Mouse (Mus musculus) mature B cell (primary cell): ENCODE measurements around the gene Tmem238l.

Experiments
- in situ Hi-C: fragments of 300-500 bp; cut with MboI; formaldehyde crosslinking; loops from 2 replicates; pipeline ENCODE4 v1.14.3; 2019

Gene Tmem238l

DNA sequence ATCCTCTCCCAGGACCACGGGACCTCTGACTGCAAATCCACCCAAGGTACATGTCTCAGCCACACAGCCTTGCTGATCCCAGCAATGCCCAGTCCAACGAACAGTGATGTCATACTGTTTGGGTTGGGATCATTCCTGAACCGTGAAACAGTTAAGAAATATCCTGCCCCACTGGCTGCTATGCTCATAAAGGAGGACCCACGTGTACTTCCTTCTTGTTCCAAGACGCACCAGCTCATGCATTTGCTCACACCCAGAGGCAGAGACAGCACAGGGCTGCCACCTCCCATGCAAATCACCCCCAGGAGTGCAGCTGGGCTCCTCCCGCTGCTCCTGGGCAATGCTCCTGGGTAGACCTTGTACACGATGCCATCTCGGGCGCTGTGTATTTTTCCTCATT lies at the start of gene Tmem238l:
TSS of gene Tmem238l (plus strand) at position 336 of the 400 bp plus-strand sequence.
- in situ Hi-C loops: no loop called here

DNA sequence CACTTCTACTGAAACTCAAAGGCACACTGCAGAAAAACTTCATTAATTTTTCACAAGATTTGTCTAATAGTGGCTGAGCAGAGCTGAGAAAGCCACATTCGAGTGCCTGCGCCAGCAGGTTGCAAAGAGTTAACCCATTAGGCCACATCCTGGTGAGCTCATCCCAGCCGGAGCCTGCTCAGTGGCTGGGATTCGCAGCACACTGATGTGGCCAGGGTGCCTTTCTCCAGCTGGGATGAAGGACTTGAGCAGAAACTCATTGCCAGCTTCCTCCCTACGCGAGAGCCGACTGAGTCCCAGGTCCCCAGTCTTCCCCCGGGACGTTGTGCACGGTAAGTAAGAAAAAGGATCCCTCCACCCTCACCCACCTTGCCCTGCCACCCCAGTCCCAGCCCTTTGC lies 44.6 kb upstream of the Tmem238l start, which contains the start of gene Pirt:
TSS of gene Pirt (plus strand) at position 171 of the 400 bp plus-strand sequence.
- in situ Hi-C loops: no loop called here

DNA sequence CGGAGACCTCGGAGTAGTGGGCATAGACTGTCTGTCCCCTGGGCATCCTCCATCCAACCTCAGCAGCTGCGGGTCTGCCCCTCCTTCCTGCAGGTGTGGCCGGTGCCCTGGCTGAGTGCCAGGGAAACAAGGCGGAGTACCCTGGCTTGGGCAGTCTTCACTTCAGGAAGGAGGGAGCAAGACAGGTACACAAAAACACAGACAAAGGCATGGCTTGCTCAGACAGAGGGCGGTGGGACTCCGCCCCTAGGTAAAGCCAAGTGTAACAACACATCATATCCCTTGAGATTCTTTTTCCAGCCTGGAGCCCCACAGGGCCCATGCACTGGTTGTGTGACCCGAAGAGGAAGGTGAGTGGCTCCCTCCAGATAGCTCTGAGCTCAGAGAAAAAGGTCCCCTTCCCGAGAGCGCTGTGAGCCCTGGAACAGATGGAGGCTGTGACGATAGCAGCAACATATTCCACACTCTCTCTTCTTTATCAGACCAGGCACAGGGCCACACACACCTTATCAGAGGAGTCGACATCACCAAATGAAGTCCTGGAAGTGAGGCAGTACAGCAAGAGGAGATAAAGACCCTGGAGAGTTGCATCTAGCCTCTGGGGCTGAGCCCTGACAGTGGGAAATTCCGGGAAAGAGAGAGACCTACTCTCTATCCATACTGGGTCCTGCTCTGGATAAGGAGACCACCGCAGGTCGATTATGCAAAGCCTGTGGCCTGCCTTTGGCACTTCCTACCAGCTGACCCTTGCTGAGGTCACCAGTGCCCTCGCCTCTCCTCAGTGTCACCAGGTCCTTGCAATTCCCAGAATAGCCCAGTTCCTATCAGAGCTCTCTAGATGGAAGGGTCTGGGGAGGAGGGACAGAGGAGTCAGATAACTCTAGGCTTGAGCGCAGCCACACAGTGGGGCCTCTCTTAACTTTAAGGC lies 43.6 kb upstream of the Tmem238l start:
- in situ Hi-C loops: no loop called here

DNA sequence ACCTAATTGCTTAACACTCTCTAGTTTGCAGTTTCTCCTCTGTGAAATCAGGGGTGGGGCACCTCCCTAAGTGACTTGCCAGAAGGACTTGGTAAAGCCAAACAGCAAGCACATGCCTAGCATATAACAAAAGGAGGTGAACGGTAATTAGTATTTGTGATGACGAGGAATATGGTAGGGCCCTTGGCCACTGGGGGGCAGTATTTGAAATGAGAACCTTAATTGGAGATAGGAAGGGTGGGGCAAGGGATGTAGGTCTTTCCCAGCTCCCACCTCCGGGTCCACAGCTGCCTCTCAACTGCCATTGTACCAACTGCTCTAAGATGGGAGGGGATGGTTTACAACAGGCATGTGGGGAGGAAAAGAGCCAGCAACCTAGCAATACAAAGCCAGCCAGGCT lies 42.2 kb upstream of the Tmem238l start:
- in situ Hi-C loops: no loop called here

DNA sequence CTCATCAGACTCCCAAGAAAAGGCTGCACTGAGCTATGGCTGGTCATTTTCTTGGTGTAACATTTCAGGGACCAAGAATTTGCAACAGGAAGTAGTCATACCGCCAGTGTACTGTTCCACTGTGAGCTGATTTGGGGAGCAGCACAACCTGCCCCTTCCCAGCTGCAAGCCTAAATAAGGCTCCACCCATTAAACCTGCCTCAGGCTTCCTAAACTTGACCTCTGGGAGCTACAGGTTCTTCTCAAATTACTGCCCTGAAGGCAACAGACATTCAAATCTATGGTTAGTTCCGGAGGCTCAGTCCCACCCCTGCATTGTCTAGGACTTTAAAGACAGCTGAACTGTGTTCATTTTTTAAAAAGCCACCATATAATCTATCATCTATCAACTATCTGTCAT lies 36.4 kb upstream of the Tmem238l start:
- in situ Hi-C loops: no loop called here

DNA sequence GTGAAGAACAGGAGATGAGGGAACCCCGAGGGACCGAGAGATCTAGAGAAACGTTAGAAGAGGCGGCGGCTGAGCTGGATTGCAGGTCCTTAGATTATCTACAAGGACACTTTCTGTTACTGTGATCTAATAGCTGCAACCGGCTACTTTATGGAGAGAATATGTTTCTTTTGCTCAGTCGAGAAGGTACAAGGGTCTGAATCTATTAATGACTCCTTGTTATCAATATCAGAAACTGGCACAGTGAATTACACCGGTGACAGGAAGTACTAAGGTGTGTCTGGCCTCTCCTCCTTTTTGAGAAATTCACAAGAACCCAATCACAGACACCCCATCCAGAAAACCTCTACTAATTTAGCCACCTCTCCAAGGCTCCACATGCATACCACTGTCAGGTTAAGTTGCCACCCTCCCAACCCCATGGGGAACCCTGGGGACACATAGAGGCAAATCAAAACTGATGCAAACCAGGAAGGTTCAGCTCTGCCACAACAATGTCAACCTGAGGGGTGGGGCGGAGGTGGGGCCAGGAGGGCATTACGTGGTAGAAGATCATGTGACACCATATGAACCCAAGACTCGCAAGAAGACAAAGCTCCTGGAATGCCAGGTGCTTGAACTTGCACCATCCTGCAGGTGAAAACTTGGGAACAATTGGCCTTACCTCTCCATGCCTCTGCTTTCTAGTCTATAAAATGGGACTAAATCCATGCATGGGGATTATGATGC lies 32.2 kb upstream of the Tmem238l start:
- in situ Hi-C loops: no loop called here

DNA sequence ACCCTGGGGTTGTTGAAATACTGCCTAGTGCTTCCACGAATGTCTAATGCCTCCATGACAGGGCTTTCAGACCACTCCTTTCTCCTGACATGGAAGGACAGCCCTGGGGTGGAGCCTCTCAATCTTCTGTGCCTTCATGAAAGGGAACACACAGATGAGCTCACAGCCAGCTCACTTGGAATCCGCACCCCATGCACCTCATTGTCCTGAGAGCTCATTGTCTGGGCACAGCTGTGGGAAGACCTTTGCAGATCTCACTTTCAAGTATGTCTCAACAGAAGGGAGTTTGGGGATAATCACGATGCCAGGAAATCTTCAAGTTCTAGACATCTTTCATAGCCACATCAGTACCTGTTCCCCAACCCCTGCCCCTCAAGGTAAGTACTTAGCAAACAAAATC lies 28.1 kb upstream of the Tmem238l start:
- in situ Hi-C loops: no loop called here

DNA sequence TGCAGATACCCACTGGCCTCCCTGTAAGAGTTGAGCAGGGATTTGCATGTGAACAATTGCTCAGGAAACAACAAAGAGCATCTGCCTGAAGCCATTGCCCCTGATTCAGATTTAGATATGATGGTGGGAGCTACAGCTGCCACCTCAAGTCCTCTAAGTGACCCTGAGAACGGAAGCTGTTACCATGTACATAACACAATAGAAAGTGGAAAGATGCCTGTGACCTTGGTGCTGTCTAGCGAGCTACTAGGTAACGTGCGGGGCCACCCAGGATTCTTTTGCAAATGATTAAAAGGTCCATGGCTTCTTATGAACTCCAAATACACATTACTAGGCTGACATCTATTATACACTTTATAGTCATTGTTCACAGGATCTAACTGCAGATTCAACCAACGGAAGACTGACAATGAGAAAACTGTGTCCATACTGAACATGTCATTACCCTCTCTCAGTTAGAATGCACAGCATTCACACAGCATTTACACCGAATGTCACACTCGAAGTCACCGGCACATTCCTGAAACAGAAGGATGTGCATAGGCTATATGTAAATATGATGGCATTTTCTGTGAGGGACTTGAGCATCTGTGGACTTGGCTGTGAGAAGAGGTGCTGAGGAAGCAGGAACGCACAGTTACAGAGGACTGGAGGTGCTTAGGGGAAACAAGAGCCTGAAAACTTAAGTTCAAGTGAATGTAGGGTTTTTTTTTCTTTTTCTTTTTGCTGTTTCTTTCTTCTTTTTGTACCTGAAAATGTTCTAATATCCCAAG lies 23.4 kb upstream of the Tmem238l start:
- in situ Hi-C loops: no loop called here

DNA sequence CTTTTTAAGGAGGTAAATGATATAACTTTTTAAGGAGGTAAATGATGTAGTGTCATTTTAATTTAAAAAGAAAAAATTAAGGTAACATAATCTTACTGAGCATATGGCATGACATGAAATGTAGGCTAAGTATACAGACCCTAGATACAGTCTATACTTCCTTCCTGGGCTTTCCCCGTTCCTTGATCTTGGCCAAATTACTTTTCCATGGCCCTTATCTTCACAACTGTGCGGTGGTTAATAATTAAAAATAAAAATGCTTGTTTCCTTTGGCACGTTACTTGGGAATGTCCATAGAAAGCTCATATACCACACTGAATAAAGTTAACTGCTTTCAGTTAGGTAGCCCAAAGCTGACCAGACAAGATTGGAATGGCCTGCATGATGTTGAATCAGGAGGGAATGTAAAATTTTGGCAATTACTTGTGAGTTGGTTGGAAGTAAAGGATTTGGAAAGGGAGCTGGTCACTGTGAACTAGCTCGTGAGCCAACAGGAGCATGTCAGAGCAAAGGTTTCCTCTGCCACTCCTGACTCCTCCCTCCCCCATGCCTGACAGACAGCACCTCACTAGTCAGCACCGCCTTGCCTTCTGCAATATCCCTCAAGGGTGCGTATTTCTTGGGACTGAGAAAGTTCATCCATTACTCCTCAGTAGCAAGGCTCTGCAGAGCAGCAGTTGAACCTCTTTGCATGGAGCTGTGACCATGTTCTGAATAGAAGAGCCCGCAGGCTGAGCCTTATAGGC lies 21.8 kb upstream of the Tmem238l start:
- in situ Hi-C loops: no loop called here

DNA sequence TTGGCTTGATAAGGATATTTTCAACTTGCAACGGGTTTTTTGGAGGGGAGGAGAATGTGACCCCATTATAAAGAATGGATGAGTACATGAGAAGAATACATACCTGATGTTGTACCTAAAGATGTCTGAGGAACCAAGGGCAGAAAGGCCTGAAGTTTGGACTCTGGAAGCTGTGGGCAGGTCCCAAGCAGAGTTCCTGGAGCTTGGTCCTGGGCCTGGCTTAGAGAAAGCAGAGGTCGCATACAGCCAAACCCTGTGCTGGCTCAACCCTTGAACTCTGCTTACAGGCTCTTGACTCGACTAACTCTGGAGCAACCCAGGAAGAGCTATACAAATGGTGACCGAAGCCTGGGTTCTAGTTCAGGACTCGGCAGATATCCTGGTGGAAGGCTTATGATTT lies 14.4 kb upstream of the Tmem238l start:
- in situ Hi-C loops: no loop called here

DNA sequence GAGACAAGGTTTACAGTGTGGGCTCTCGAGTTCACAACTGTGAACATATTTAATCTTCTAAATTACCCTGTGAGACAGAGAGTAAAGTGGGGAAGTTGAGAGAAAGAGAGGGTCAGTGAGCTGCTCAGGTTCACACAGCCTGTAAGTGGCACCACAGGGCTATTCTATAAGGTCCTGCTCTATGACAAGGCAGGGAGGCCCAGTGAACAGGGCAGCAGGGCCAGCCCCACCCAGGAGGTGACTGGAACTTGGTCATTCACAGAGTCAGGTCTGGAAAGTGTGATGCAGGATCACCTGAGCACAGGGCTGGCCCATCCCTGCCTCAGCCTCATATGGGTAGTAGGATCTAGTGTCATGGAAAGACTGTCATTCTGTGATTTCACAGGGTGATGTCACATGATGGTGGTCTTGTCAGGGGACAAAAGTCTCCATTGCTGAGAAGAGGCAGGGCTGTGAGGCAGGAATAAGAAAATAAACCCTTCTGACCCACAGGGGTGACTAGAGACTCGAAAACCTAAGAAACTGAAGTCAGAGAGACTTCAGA lies 11.1 kb upstream of the Tmem238l start:
- in situ Hi-C loops: no loop called here

DNA sequence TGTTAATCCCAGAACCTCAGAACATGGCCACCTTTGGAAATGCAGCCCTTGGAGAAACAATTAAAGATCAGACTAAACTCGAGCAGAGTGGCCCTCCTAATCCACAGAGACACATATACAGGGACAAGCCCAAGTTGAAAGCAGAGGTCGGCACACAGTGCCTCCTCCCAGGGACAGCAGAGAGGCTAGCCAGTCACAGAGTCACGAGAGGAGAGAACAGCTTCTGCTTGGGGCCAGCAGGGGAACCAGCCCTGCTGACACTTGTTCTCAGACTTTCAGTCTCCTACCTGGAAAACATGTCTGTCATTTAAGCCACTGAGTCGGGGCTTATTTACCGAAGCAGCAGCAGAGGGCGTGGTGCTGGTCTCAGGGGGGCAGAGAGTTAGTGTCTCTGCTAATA lies 9.9 kb upstream of the Tmem238l start:
- in situ Hi-C loops: no loop called here

DNA sequence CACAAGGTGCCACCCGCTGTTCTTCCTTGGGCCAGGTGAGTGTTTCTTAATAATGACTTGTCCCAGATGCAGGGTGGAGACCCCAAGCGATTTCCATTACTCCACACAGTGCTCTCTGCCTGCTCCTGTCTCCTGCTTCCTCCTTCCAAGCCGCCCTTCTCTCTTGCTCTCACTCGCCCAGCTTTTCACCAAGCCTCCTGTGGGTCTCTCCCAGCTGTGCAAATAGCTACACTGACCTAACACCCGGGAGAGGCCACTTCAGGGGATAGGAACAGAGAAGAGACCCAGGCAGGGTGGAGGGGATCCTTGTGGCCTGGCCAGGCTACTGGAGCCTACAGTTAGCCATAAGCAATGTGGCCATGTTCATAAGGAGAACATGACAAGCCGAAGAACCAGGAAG lies 9.5 kb upstream of the Tmem238l start:
- in situ Hi-C loops: no loop called here

DNA sequence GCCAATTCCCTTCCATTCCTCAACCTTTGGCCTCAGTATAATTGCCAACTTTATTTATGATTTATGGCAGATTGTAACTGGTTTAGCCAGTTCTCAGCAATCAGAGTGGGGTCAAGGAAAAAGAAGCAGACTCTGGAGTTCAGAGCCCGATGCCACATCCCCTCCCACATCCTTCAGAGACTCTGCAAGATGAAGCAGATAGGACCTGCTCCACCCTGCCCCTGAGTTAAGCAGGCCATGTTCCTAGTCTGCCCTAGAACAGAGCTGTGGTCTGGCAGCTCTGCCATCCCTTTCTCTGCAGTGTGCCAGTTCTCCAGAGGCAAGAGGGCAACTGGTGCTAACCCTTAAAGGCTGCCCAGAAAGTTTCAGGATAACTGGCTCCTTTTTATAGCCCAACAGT lies 4.4 kb downstream of the Tmem238l start:
- in situ Hi-C loops: no loop called here

DNA sequence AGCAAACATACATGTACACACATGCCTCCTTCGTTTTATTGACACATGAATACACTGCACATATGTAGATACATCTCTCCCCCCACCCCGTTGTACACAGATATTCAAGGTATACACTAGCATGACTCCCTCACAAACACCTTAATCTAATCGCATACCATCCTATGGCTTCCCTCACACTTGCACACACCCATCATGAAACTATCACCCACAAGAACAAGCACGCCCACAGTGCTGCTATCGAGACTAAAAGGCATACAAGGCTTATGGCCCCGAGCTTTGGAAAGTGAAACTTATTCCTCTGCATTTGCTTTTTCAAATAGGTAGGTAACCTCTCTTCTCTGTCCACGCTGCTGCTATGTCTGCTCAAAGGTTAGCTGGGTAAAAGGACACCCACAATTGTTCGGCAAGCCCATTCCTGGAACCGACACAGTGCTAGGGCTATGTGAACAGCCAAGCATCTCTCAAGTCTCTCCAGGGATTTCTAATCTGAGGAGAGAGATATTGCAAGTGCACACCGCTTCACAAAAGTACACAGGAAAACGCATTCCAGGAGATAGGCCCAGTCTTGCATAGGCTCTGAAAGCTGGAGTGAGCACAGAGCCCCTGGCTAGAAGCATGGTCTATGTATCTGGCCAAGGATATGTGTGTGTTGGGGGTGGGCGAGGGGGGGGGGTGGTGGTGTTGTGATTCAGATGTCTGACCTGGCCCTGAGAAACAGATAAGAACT lies 5.2 kb downstream of the Tmem238l start:
- in situ Hi-C loops: no loop called here

DNA sequence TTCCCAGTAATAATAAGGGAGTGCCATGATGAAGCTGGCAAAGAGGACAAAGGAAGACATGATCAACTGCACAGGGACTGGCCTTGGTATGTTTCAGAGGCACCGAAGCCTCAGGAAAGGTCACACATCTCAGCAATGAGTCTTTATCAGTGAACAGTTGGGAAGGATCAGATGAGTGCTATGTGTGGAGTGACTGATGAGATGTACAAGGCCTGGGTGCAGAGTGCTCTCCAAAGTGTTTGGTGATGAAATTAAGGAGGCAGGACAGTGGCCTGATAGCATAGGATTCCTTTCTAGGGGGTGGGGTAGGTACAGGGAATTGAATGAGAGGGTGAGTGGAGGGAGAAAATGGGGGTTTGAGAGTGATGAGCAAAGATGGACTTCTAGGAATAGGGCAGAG lies 7.0 kb downstream of the Tmem238l start:
- in situ Hi-C loops: no loop called here

DNA sequence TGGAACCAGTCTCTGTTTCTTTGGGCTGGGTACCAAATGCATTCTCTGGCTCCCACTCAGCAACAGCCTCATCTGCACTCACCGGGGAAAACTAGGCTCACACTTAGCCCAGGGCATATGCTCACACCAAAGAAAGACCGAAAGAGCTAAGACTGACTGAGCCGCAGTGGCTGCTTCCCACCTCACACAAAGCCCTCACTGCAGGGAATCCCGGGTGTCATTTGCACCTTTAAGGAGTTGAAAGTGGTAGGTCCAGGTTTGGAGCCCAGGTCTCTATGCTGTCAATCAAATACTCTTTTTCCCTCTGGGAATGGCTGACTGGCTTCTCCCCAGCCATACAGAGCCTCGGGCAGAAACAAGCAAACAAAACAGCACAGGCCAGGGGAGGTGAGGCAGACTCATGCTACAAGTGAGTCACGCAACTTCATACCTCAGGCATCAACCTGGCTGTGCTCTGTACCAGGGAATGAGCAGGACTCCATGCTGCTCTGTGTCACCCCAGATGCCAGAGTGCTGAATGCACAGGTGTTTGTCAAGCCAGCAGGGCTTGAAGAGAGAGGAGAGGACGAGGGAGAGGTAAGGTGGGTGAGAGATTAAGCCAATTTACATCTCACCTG lies 10.2 kb downstream of the Tmem238l start:
- in situ Hi-C loops: no loop called here

DNA sequence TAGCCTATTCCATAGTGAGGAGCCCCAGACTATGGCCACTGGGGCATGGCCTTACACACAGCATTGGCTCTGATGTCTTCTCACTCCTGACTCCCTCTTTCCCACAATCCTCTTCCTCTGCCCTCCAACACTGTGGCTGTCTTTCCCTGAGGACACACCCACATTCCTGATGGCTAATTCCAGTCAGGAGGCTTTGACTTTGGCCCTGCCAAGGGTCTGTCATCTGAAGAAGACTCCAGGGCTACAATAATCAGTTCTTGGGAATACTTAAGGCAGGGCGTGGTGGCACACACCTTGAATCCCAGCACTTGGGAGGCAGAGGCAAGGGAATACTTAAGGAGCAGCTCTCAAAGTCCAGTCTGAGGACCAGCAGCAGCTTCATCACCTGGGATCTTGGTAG lies 12.1 kb downstream of the Tmem238l start:
- in situ Hi-C loops: no loop called here

DNA sequence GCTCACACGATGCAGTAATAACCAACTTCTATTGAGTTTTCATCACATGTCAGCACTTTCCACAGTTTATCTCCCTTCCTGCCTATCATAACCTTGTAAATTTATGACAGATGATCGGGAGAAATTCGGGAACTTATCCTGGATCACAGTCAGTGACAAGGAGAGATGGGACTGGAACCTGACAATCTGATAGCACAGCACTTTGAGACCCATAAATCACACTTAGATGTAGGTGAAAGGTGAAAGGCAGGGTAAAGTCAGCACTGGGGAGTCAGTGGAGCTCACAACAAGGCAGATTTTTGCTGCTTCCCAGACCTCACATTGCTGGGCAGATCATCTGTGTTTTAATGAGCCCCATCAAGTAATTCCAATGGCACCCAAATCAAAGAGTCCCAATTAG lies 17.1 kb downstream of the Tmem238l start:
- in situ Hi-C loops: no loop called here
